Mouse (Mus musculus) lung, embryonic 16.5 days (tissue): ENCODE data around the gene Mcam. TPM values are rescaled to one million over a fixed set of nuclear protein-coding genes. Genes with fewer than 3 reads are reported as not detected.

Source experiments
- ATAC-seq: fragments of 200-750 bp; cut with Nextera tagmentation; 2 replicates; pipeline ENCODE4 v1.8.0; 2017; ENCODE audit warnings: low read depth, mild to moderate bottlenecking, moderate library complexity
- H3K27ac ChIP-seq: fragments of 300-500 bp; sonication (generic); 2 replicates; pipeline ENCODE4 v1.5.1; 2014; ENCODE audit warnings: mild to moderate bottlenecking, control low read depth, low read length
- H3K27me3 ChIP-seq: fragments of 300-500 bp; sonication (generic); 2 replicates; pipeline ENCODE4 v1.6.1; 2014; ENCODE audit warnings: low read depth, low read length, mixed read lengths; ENCODE audit not compliant: control insufficient read depth, insufficient read depth
- H3K36me3 ChIP-seq: fragments of 300-500 bp; sonication (generic); 2 replicates; pipeline ENCODE4 v1.6.1; 2014; ENCODE audit warnings: low read length; ENCODE audit not compliant: control insufficient read depth, insufficient read depth
- H3K4me1 ChIP-seq: fragments of 300-500 bp; sonication (generic); replicated peaks from 2 replicates; pipeline ENCODE4 v1.6.1; 2014; ENCODE audit warnings: low read length, mixed read lengths; ENCODE audit not compliant: control insufficient read depth, insufficient read depth
- H3K4me2 ChIP-seq: fragments of 300-500 bp; sonication (generic); 2 replicates; pipeline ENCODE4 v1.6.1; 2014; ENCODE audit warnings: low read depth, low read length, control low read depth
- H3K4me3 ChIP-seq: fragments of 300-500 bp; sonication (generic); 2 replicates; pipeline ENCODE4 v1.5.1; 2014; ENCODE audit warnings: mild to moderate bottlenecking, low read length, control low read depth
- H3K9ac ChIP-seq: fragments of 300-500 bp; sonication (generic); 2 replicates; pipeline ENCODE4 v1.6.1; 2014; ENCODE audit warnings: low read length, control low read depth
- H3K9me3 ChIP-seq: fragments of 300-500 bp; sonication (generic); 2 replicates; pipeline ENCODE4 v1.6.1; 2016; ENCODE audit warnings: low read length; ENCODE audit not compliant: control insufficient read depth
- WGBS: fragments of 180-500 bp; shearing (Covaris S2); extraction: QIAGEN DNeasy Blood & Tissue Kit; methylation state at CpG from one replicate; pipeline ENCODE4 v1.1.7; 2014; 5-methylcytosine and 5-hydroxymethylcytosine counted together
- polyA plus RNA-seq: library from polyadenylated mRNA; unstranded; fragments of >200 nt; fragmentation: Nextera tagmentation; extraction: Ambion mirVana; gene quantifications from 2 replicates; pipeline ENCODE4 v1.2.1, GENCODE M21; 2015

Gene Mcam
- polyA plus RNA-seq, 1 experiment from 2014 or later = 99.1 TPM

GRCm38 (mm10) chr9:44093612-44094503 lies 40.4 kb upstream of the Mcam start:
- peak; percentile 62 for ATAC-seq
- Histone ChIP-seq H3K36me3 (no peaks in the 10 kb centered on the region), H3K9ac (no peak overlapping the region), H3K27ac (no peak overlapping the region), H3K27me3 (no peaks in the 10 kb centered on the region), H3K4me1 (peaks cover 7% of the 10 kb centered on the region), H3K4me3 (no peak overlapping the region), H3K4me2 (no peak overlapping the region), H3K9me3 (no peaks in the 10 kb centered on the region)
- 38% methylated on average over 24 of the region's 24 CpGs for WGBS

DNA sequence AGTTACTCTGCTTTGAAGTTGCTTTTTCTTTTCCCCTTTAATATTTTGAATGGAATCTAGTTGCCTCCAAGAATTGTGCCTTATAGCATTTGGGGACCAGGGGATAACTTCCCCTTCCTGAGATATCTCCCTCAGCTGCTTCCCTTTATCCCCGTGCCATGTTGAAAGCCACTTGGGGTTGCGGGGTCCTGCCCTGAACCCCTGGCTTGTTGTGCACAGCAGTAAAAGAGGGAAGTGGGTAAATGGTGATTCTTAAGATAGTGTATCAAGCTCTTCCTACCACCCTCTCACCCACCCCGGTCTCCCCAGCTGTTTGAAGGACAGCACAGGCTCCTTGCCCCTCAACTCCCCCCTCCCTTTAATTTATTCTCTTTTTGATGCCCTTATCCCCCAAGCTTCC lies 39.5 kb upstream of the Mcam start:
- no peaks in the 10 kb centered on the region for H3K36me3 ChIP-seq
- H3K4me2 ChIP-seq = no peak overlapping the region
- ATAC-seq = no peak
- no peak overlapping the region for H3K9ac ChIP-seq
- WGBS = 79% methylated on average over 3 of the region's 3 CpGs
- no peaks in the 10 kb centered on the region for H3K27me3 ChIP-seq
- no peak overlapping the region for H3K4me3 ChIP-seq
- 0 out of 2 replicates have a peak, but pooled peaks cover 3% of the 10 kb centered on the region for H3K4me1 ChIP-seq
- no peaks in the 10 kb centered on the region for H3K9me3 ChIP-seq
- no peak overlapping the region for H3K27ac ChIP-seq

DNA sequence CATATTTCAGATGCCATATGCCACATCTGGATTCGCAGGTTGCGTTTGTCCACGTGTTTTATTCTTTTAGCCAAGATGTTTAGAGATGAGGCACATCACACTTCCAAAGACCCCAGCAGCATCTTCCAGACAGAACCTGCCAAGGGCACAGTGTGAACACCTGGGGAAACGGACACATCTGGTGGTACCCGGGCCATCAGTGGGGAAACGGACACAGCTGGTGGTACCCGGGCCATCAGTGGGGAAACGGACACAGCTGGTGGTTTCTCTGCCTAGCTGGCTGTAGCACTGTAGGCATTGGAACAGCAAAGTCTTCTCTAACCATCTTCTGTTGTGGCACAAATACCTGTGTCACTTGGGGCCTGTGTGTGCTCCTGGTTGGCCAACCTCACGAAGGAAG lies 38.5 kb upstream of the Mcam start:
- no peaks in the 10 kb centered on the region for H3K27me3 ChIP-seq
- no peaks in the 10 kb centered on the region for H3K9me3 ChIP-seq
- H3K4me3 ChIP-seq = no peak overlapping the region
- H3K9ac ChIP-seq = no peak overlapping the region
- 86% methylated on average over 9 of the region's 9 CpGs for WGBS
- H3K4me2 ChIP-seq = no peak overlapping the region
- 0 out of 2 replicates have a peak, but pooled peaks cover 3% of the 10 kb centered on the region for H3K4me1 ChIP-seq
- no peak for ATAC-seq
- no peak overlapping the region for H3K27ac ChIP-seq
- H3K36me3 ChIP-seq = no peaks in the 10 kb centered on the region

DNA sequence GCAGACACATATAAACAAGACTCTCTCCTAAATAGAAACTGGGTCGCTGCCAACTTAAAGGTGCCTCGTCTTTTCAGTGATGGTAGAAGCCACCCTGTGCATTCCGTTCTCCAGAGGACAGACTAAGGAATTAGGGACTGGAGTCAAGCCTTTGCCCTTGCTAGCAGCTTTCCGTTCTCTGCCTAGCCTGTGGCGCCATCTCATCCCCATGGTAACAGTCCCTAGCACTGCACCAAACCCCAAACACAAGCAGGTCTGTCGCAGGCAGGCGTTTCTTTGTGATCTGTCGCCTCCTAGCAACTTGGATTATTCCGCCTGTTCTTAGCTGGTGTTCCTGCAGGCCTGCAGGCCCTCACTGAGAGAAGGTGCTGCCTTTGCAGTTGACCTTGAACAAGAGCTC lies 37.7 kb upstream of the Mcam start:
- 0 out of 2 replicates have a peak, but pooled peaks have one; percentile 16 for ATAC-seq
- no peak overlapping the region for H3K4me2 ChIP-seq
- 38% methylated on average over 9 of the region's 9 CpGs for WGBS
- 0 out of 2 replicates have a peak, but pooled peaks cover 3% of the 10 kb centered on the region for H3K4me1 ChIP-seq
- no peak overlapping the region for H3K27ac ChIP-seq
- no peaks in the 10 kb centered on the region for H3K9me3 ChIP-seq
- no peak overlapping the region for H3K4me3 ChIP-seq
- no peaks in the 10 kb centered on the region for H3K36me3 ChIP-seq
- H3K9ac ChIP-seq = no peak overlapping the region
- H3K27me3 ChIP-seq = no peaks in the 10 kb centered on the region

GRCm38 (mm10) chr9:44101490-44101889 lies 32.8 kb upstream of the Mcam start, which contains the start of gene Mfrp:
Mfrp (plus strand) TSS chr9:44101729.
- H3K4me3 ChIP-seq = no peak within 1 kb of the TSS
- no peak within 1 kb of the TSS for H3K27ac ChIP-seq
- ATAC-seq = no peak
- no peaks in the 10 kb centered on the region for H3K27me3 ChIP-seq
- WGBS = 67% methylated on average over 9 of the region's 9 CpGs
- H3K4me1 ChIP-seq = peaks cover under 1% of the 10 kb centered on the region; the same call in 1 of the 2 replicates
- H3K9me3 ChIP-seq = no peaks in the 10 kb centered on the region
- H3K4me2 ChIP-seq = no peak within 1 kb of the TSS
- no peak within 1 kb of the TSS for H3K9ac ChIP-seq
- H3K36me3 ChIP-seq = peaks cover 3% of the 10 kb centered on the region

DNA sequence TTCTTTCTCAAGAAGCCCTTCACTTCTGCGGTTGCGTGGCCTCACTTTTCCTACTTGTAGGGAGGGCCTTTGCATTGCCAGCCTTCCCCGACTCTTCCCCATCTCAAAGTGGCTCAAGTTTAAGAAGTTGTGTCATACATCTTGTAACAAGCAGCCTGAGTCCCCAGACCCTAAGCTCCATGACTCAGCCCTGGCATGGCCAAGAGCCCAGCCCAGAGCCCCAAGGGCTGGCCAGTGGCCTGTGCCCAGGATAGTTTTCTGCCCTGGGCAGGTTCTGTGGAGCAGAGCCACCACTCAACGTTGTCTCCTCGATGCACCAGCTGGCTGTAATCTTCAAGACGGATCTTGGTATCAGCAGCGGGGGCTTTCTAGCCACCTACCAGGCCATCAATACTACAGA lies 29.4 kb upstream of the Mcam start:
- no peak overlapping the region for H3K4me3 ChIP-seq
- ATAC-seq = no peak
- no peaks in the 10 kb centered on the region for H3K9me3 ChIP-seq
- H3K4me2 ChIP-seq = no peak overlapping the region
- no peak overlapping the region for H3K27ac ChIP-seq
- H3K36me3 ChIP-seq = peaks cover 7% of the 10 kb centered on the region
- no peak overlapping the region for H3K9ac ChIP-seq
- WGBS = 85% methylated on average over 7 of the region's 7 CpGs
- no peaks in the 10 kb centered on the region for H3K27me3 ChIP-seq
- H3K4me1 ChIP-seq = peaks cover 30% of the 10 kb centered on the region

DNA sequence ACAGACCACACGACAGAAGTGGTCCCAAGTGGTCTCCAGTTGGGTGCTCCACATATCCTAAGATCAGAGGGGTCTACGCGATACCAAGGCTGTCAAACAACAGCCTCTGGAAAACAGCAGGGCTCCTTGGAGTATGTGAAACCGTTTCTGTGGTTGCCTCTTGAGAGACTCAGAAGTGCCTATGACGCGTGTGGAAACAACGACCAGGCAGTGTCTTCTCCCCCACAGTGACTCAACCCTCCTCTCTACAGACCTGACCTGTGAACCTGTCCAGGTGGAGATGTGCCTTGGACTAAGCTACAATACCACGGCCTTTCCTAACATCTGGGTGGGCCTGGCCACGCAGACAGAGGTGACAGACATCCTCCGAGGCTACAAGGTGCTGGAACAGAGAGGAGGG lies 28.5 kb upstream of the Mcam start:
- H3K4me3 ChIP-seq = no peak overlapping the region
- peaks cover 38% of the 10 kb centered on the region for H3K4me1 ChIP-seq
- WGBS = 72% methylated on average over 10 of the region's 10 CpGs
- no peak for ATAC-seq
- H3K9ac ChIP-seq = no peak overlapping the region
- H3K4me2 ChIP-seq = no peak overlapping the region
- H3K27ac ChIP-seq = no peak overlapping the region
- H3K9me3 ChIP-seq = no peaks in the 10 kb centered on the region
- H3K36me3 ChIP-seq = peaks cover 7% of the 10 kb centered on the region
- H3K27me3 ChIP-seq = no peaks in the 10 kb centered on the region

DNA sequence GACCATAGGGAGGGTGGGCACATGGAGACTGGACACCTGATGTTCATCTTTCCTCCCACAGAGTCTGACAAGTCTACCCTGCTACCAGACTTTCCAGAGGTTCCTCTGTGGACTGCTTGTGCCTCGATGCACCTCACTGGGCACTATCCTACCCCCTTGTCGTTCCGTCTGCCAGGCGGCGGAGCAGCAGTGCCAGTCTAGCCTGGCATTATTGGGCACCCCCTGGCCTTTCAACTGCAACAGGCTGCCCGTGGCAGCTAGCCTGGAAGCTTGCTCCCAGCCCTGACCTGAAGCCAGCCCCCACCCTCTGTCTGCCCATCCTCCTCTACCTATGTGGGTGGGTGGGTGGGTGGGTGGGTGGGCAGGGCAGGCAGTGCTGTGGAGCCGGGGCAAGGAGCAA lies 28.1 kb upstream of the Mcam start:
- H3K36me3 ChIP-seq = peaks cover 7% of the 10 kb centered on the region
- no peak overlapping the region for H3K4me2 ChIP-seq
- no peak overlapping the region for H3K27ac ChIP-seq
- no peaks in the 10 kb centered on the region for H3K27me3 ChIP-seq
- peaks cover 38% of the 10 kb centered on the region for H3K4me1 ChIP-seq
- ATAC-seq = no peak
- H3K9me3 ChIP-seq = no peaks in the 10 kb centered on the region
- no peak overlapping the region for H3K4me3 ChIP-seq
- H3K9ac ChIP-seq = no peak overlapping the region
- WGBS = 89% methylated on average over 7 of the region's 7 CpGs

- Histone ChIP-seq H3K4me1 (peaks cover 38% of the 10 kb centered on the region), H3K4me2 (no peak overlapping the region)
- 69% methylated on average over 4 of the region's 4 CpGs for WGBS
Measured at GRCm38 (mm10) chr9:44106596-44106995, 27.7 kb upstream of the Mcam start.

More at GRCm38 (mm10) chr9:44106596-44106995, 27.7 kb upstream of the Mcam start:
- no peaks in the 10 kb centered on the region for H3K9me3 ChIP-seq
- H3K4me3 ChIP-seq = no peak overlapping the region
- ATAC-seq = no peak
- no peaks in the 10 kb centered on the region for H3K27me3 ChIP-seq
- no peak overlapping the region for H3K9ac ChIP-seq
- H3K36me3 ChIP-seq = peaks cover 7% of the 10 kb centered on the region
- H3K27ac ChIP-seq = peak overlapping the region; percentile 40; the same call in 1 of the 2 replicates
